Mouse (Mus musculus) gastrocnemius, adult 2 months (tissue): ENCODE results near the gene Grhl3. TPM values are rescaled to one million over a fixed set of nuclear protein-coding genes. Genes with fewer than 3 reads are reported as not detected.

ENCODE experiments used
- DNase-seq: peaks from one replicate; pipeline ENCODE4 v3.0.0; 2022
- H3K27ac ChIP-seq: fragments of 200-600 bp; 2 replicates; pipeline ENCODE4 v1.8.1; 2022; ENCODE audit warnings: mild to moderate bottlenecking
- H3K4me3 ChIP-seq: fragments of 200-600 bp; 2 replicates; pipeline ENCODE4 v1.8.1; 2022; ENCODE audit warnings: mild to moderate bottlenecking, moderate library complexity
- CTCF ChIP-seq: fragments of 200-600 bp; IDR thresholded peaks from 2 replicates; pipeline ENCODE4 v1.8.1; 2022; ENCODE audit warnings: antibody characterized with exemption, mild to moderate bottlenecking, moderate library complexity
- intact Hi-C: fragments of 180-260 bp; cut with DNase I; formaldehyde crosslinking; loops from one replicate; pipeline ENCODE4 v1.15.1; 2025
- total RNA-seq, 2 experiments: library from RNA; stranded (reverse); gene quantifications; 2 replicates each; pipeline ENCODE4 v1.2.3; 2021

The Grhl3 gene
- total RNA-seq, 2 experiments from 2014 or later = not detected

DNA sequence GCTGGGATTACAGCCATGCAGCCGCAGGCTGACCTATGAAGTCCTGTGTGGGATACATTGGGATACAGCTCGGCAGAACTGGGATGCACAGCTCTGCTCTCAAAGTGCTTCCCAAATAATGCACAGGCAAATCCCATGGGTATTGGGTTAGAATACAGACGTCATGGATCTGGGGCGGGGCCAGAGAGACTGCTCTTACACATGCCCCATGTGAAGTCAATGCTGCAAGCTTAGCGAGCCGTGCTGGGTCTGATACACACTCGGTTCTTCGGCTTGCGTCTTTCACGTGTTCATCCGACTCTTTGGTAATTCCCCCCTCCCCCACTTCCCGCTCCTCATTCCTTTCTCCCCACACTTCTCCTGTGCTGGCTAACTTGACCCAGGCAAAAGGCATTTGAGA lies 34.4 kb downstream of the Grhl3 start:
- DNase-seq = no peak
- Histone ChIP-seq H3K4me3 (no peak overlapping the region), H3K27ac (no peak overlapping the region)
- TF ChIP-seq CTCF = no peak
- intact Hi-C loops = no loop called here

DNA sequence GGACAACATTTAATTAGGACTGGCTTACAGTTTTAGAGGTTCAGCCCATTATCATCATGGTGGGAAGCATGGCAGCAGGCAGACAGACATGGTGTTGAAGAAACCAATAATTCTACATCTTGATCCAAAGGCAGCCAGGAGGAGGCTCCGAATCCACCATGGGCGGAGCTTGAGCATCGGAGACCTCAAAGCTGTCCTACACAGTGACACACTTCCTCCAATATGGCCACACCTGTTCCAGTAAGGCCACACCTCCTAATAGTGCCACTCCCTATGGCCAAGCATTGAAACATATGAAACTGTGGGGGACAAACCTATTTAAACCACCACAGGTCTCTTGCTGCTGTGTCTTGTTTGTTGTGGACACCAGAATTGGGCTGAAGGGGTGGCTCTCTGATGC lies 38.4 kb downstream of the Grhl3 start:
- no peak for TF ChIP-seq CTCF
- no peak overlapping the region for H3K4me3 ChIP-seq
- H3K27ac ChIP-seq = no peak overlapping the region
- intact Hi-C loops = no loop called here
- DNase-seq = no peak

- no peak overlapping the region for H3K4me3 ChIP-seq
- intact Hi-C loops = no loop called here
- DNase-seq = no peak
- no peak for TF ChIP-seq CTCF
- no peak overlapping the region for H3K27ac ChIP-seq
These were observed 40.4 kb downstream of the Grhl3 start for GRCm38 (mm10) chr4:135533001-135533400.

DNA sequence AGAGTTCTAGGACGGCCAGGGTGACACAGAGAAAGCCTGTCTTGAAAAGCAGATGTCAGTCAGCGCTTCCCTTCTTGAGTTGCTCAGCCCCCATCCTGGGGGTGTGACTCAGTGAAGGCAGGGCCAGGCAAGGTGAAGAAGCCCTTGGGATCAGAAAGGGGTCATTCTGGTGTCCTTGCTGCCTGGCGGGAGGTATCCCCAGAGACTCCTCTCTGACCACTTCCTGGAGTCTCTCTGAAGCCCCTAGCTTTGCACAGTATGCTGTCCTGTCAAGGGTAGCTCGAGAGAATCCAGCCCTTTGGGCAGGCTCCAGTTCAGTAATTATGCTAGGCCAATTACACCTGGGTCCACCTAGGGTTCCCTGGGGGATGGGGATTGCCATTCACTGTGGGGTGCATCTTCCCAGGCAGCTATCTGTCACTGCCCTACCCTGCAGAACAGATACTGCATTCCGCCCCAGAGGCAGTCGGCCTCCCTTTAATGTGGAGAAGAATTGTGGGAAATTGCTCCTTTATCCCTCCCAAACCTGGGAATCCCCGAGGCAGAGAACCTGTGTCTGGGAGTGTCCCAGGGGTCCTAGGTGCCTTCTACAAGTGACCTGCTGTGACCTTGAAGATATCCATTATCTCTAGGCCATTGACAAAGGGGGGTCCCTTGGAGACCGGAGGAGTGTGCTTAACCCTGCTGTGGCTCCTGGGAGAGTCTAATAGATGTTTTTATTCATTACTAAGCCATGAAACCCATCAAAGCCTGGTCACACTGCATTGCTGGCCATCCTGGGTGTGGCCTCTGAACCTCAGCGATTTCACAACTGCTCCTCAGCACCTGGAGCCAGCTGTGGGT lies 41.4 kb downstream of the Grhl3 start:
- no peak for DNase-seq
- no peak for TF ChIP-seq CTCF
- Histone ChIP-seq H3K27ac (no peak overlapping the region), H3K4me3 (no peak overlapping the region)
- intact Hi-C loops = no loop called here

GRCm38 (mm10) chr4:135531236-135531635 lies 42.2 kb downstream of the Grhl3 start:
- Histone ChIP-seq H3K4me3 (no peak overlapping the region), H3K27ac (no peak overlapping the region)
- DNase-seq = no peak
- intact Hi-C loops = no loop called here
- no peak for TF ChIP-seq CTCF

DNA sequence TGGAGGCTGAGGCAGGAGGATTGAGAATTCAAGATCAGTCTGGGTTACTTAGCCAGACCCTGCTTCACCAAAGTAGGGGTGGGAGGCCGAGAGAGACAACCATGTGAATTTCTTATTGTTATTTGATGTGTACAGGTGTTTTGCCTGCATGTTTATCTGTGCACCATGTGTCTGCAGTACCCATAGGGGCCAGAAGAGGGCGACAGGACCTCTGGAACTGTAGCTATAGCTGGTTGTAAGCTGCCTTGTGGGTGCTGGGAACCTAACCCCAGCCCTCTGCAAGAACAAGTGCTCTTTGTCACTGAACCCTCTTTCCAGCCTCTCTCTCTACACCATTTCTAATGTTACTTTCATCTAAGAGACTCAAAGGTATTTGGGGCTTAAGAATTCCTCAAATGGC lies 43.2 kb downstream of the Grhl3 start:
- intact Hi-C loops = no loop called here
- no peak for DNase-seq
- H3K27ac ChIP-seq = no peak overlapping the region
- H3K4me3 ChIP-seq = no peak overlapping the region
- TF ChIP-seq CTCF = peak; percentile 33; the same call in 1 of the 2 replicates

DNA sequence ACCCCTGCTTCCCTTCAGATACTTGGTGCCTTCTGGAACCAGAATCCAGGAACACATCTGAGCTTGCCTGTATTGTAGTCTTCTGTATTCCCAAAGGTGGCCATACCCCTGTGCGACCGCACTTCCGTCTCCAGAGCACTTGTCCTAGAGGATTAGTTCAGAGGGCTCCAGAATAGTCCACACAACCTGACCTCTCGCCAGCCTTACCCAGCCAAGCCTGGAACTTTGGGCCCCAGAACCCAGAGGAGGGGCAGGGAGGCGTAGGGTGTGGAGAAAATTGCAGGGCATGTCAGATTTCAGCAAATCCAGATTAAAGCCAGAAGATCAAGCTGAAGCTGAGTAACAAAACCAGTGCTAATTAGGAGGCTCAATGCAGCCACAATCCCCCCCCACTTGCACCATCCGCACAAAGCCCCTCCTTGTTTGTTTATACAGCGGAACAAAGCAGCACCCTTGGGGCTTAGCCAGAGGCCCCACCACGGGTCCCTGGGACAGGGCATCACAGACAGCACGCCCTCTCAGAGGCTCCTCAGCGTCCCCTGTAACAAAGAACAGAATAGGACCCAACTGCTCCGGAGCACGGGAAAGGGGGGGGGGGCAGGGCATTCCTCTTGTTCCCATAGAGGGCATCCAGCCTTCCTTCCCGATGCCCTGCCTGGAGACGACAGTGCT lies 47.3 kb downstream of the Grhl3 start:
- TF ChIP-seq CTCF = no peak
- intact Hi-C loops = no loop called here
- Histone ChIP-seq H3K4me3 (no peak overlapping the region), H3K27ac (no peak overlapping the region)
- DNase-seq = peak; percentile 2

- intact Hi-C loops = no loop called here
- no peak for TF ChIP-seq CTCF
- no peak overlapping the region for H3K4me3 ChIP-seq
- DNase-seq = no peak
- H3K27ac ChIP-seq = no peak overlapping the region
These were observed 48.4 kb downstream of the Grhl3 start for GRCm38 (mm10) chr4:135525057-135525456.

- DNase-seq = no peak
- H3K4me3 ChIP-seq = no peak overlapping the region
- intact Hi-C loops = no loop called here
- TF ChIP-seq CTCF = no peak
- H3K27ac ChIP-seq = no peak overlapping the region
These were observed 49.5 kb downstream of the Grhl3 start for GRCm38 (mm10) chr4:135523939-135524338.

DNA sequence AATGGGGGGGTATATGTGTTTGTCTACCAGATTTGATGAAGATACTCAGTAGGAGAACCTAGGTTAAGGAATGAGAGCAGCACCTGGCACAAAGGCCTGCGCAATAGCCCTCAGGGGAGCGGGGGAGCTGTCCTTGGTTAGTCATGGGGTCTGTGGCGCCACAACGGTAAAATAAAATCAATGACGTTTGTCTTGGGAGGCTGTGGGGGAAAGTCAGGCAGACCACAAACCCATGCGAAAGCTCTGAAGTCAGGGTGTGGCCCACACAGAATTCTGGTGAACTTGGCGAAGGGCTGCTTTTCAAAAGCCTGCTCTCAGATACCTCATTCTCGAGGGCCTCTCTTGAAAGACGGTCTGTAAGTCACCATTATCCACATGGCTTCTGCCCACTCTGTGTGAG lies 53.0 kb downstream of the Grhl3 start:
- intact Hi-C loops = no loop called here
- DNase-seq = no peak
- no peak overlapping the region for H3K27ac ChIP-seq
- H3K4me3 ChIP-seq = no peak overlapping the region
- no peak for TF ChIP-seq CTCF

GRCm38 (mm10) chr4:135518135-135518534 lies 55.3 kb downstream of the Grhl3 start:
- H3K27ac ChIP-seq = no peak overlapping the region
- H3K4me3 ChIP-seq = no peak overlapping the region
- intact Hi-C loops = no loop called here
- TF ChIP-seq CTCF = no peak
- DNase-seq = peak; percentile 1

DNA sequence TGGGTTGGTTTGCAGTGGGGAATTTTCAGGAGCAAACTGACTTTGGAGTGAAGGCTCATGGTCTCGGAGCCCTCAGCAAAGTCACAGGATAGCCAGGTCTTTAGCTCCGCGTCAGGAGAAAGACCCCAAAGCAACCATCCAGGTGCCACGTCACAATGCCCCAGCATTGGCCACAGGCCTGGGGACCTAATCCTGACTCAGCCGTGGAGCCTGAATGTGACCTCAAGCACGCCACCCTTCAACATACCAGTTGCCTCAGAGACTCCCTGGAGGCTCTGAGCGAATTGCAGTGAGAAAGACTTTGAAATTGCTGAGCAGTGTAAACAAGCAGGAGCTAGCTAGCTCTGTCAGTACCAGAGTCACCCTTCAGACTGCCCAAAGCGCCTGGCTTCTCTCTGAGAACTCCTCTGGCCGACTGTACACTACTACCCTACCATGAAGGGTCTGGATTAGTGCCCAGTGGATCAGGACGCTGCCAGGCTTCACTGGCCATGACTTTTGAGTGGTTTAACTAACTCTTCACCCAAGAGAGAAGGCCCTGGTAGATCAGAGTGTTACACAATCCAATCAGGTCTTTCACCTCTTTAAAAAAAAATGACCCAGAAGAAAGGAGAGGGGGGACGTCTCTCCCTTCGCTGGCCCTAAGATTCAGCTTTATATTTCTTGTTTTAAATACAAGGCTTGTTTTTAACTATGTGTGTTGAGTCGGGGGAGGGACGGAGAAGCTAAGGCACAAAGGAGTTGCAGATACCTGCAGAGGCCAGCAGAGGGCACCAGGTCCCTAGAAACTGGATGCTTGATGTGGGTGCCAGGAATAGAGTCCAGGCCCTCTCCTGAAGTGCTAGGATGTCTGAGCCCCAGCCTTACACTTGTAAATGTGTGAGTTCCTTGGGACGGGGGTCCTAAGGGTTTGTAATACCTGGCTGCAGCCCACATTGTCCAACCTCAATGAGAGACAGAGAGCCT lies 56.8 kb downstream of the Grhl3 start:
- no peak overlapping the region for H3K4me3 ChIP-seq
- TF ChIP-seq CTCF = peak; percentile 88
- no peak overlapping the region for H3K27ac ChIP-seq
- intact Hi-C loops = loop anchor here (1.0 kb wide), 1 partner anchor 151 kb away; no protein-coding TSS in a partner anchor
- peak; percentile 70 for DNase-seq

DNA sequence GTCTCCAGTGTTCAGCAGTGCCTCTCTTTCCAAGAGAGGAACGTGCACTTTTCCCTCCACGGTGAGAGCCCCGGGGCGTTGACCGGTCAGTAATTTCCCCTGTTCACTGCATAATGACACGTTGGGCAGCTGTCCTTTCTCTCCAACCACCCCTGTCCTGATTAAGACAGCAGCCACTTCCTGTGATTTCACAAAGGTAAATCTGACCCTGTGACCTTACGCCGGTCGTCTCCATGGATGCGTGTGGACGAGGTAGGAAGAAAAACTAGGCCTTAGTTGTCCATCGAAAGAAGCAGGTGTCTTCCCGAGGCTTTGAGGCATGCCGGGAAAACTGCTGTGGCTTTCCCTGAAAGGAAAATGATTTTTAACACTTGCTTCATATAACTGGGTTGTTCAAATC lies 58.5 kb downstream of the Grhl3 start:
- Histone ChIP-seq H3K27ac (no peak overlapping the region), H3K4me3 (no peak overlapping the region)
- no peak for DNase-seq
- intact Hi-C loops = no loop called here
- TF ChIP-seq CTCF = no peak
